ENCODE assay signal across 9 mouse cellular contexts in genomic region chr11:48838879-48839680, GRCm38 (mm10). TPM values are rescaled to one million over a fixed set of nuclear protein-coding genes. Genes with fewer than 3 reads are reported as not detected.
DNase-seq lines count a peak whose midpoint lies in the region; ATAC-seq and TF ChIP-seq lines count a peak whose summit lies in the region.
"Had no signal": no experiment of that assay in that cellular context is flagged by ENCODE, and none has a peak within 500 bp of the region (broad histone marks: within the 10 kb centered on the region; RNA-seq: fewer than 3 reads in every experiment).

No protein-coding gene starts in this region.

- H3K27ac ChIP-seq in heart, embryonic 14.5 days (replicated peaks in 1 of 2; ENCODE audit: control insufficient read depth in 1 of 2, insufficient read depth in 1 of 2, low read depth in 2 of 2, low read length in 2 of 2), result no peak overlapping the region
- H3K27ac ChIP-seq in forebrain, embryonic 13.5 days, result no peak overlapping the region
- H3K27ac ChIP-seq in liver, embryonic 15.5 days (replicated peaks), result no peak overlapping the region

- 78% methylated on average over 10 of the region's 10 CpGs for WGBS in heart, embryonic 14.5 days
- WGBS in forebrain, embryonic 13.5 days, result 63% methylated on average over 10 of the region's 10 CpGs
- whole genome bisulfite sequencing in liver, embryonic 15.5 days (ENCODE audit: insufficient replicate concordance), result 67% methylated on average over 10 of the region's 10 CpGs

- peak overlapping the region; percentile 76 for H3K4me2 ChIP-seq in heart, embryonic 14.5 days (ENCODE audit: low read length)
- peak overlapping the region; percentile 84 for H3K4me2 ChIP-seq in forebrain, embryonic 13.5 days
- peak overlapping the region; percentile 98; the same call in 1 of the 2 replicates for H3K4me2 ChIP-seq in liver, embryonic 15.5 days

- no peak for DNase-seq in heart, adult 9 months (ENCODE audit: low spot score in 2 of 2)
- DNase-seq in layer of hippocampus, adult 9-11 months, result no peak
- DNase-seq in urinary bladder, adult 18-20 months (ENCODE audit: low spot score in 2 of 2), result no peak
- DNase-seq in left cerebral cortex, adult 11 months (ENCODE audit: low spot score), result no peak
- DNase-seq: thymus, postnatal 36 days had no signal

- no peaks in the 10 kb centered on the region for H3K79me2 ChIP-seq in C2C12 (ENCODE audit: control insufficient read depth, insufficient read depth)

- no peaks in the 10 kb centered on the region for H3K36me3 ChIP-seq in heart, embryonic 14.5 days (ENCODE audit: control insufficient read depth, insufficient read depth, low read length)
- H3K36me3 ChIP-seq in C2C12 (ENCODE audit: control insufficient read depth, insufficient read depth), result no peaks in the 10 kb centered on the region
- H3K36me3 ChIP-seq in forebrain, embryonic 13.5 days (ENCODE audit: poor library complexity, severe bottlenecking), result no peaks in the 10 kb centered on the region
- H3K36me3 ChIP-seq in liver, embryonic 15.5 days (replicated peaks), result no peaks in the 10 kb centered on the region

- peaks cover 3 to 5% of the 10 kb centered on the region in 2 experiments for H3K4me1 ChIP-seq in heart, embryonic 14.5 days (ENCODE audit: control insufficient read depth in 2 of 2, insufficient read depth in 2 of 2, low read length in 2 of 2)
- H3K4me1 ChIP-seq in forebrain, embryonic 13.5 days, result peaks cover 12% of the 10 kb centered on the region
- peaks cover 29% of the 10 kb centered on the region for H3K4me1 ChIP-seq in liver, embryonic 15.5 days (replicated peaks)

- no peak for ATAC-seq in heart, embryonic 14.5 days (ENCODE audit: insufficient number of reproducible peaks, insufficient read depth, low FRiP score, low read depth)
- no peak for ATAC-seq in forebrain, embryonic 13.5 days
- no peak for ATAC-seq in liver, embryonic 15.5 days (ENCODE audit: insufficient read depth)

- H3K4me3 ChIP-seq in heart, embryonic 14.5 days (ENCODE audit: control insufficient read depth in 1 of 2, insufficient read depth in 1 of 2, low read depth in 1 of 2, low read length in 2 of 2), result peak overlapping the region in 1 of 2 experiments; percentile 76; a peak in 1 of 4 replicates
- peak overlapping the region; percentile 56 for H3K4me3 ChIP-seq in C2C12 (ENCODE audit: insufficient read depth, poor library complexity, severe bottlenecking)
- peak overlapping the region; percentile 88 for H3K4me3 ChIP-seq in forebrain, embryonic 13.5 days
- H3K4me3 ChIP-seq in liver, embryonic 15.5 days (replicated peaks), result no peak overlapping the region

- H3K9ac ChIP-seq in heart, embryonic 14.5 days (ENCODE audit: low read length), result no peak overlapping the region
- H3K9ac ChIP-seq in forebrain, embryonic 13.5 days, result no peak overlapping the region
- no peak overlapping the region for H3K9ac ChIP-seq in liver, embryonic 15.5 days

- no peaks in the 10 kb centered on the region for H3K9me3 ChIP-seq in heart, embryonic 14.5 days (ENCODE audit: control insufficient read depth, low read length)
- no peaks in the 10 kb centered on the region for H3K9me3 ChIP-seq in forebrain, embryonic 13.5 days (replicated peaks)
- no peaks in the 10 kb centered on the region for H3K9me3 ChIP-seq in liver, embryonic 15.5 days (replicated peaks)

- H3ac ChIP-seq in C2C12 (ENCODE audit: control insufficient read depth, insufficient read length, low read depth), result no peak overlapping the region

- no peaks in the 10 kb centered on the region for H3K79me3 ChIP-seq in C2C12 (ENCODE audit: low read depth)

- no peak for TF ChIP-seq CTCF in C2C12 (IDR thresholded peaks at IDR 0.05; ENCODE audit: control insufficient read depth, insufficient read depth, insufficient read length)

- H3K27me3 ChIP-seq in heart, embryonic 14.5 days (ENCODE audit: control insufficient read depth, insufficient read depth, low read length), result peaks cover 6% of the 10 kb centered on the region; the same call in 1 of the 2 replicates
- no peaks in the 10 kb centered on the region for H3K27me3 ChIP-seq in C2C12 (ENCODE audit: control insufficient read depth, insufficient read depth, insufficient read length)
- H3K27me3 ChIP-seq in forebrain, embryonic 13.5 days, result peaks cover 14% of the 10 kb centered on the region; the same call in 1 of the 2 replicates
- peaks cover 40% of the 10 kb centered on the region for H3K27me3 ChIP-seq in liver, embryonic 15.5 days

TF ChIP-seq in C2C12, 6 proteins besides CTCF, POLR2A, EP300 and RAD21:
- TF ChIP-seq FOSL1 (IDR thresholded peaks at IDR 0.05; ENCODE audit: insufficient read depth, low read length, poor library complexity, severe bottlenecking) (no peak), MYOG (IDR thresholded peaks at IDR 0.05; ENCODE audit: control insufficient read depth, extremely low read depth, insufficient read length) (no peak)

RNA-seq across cellular contexts. Expression of gene Gm12184, which starts 12.6 kb away (rescaled TPM):
- polyA plus RNA-seq in heart, embryonic 14.5 days (2014; fragmentation: Nextera tagmentation; extraction: Ambion mirVana), result 5.7 and 7.0 TPM in 2 replicates
- polyA plus RNA-seq in C2C12 (2012; fragmentation: generic; extraction: Trizol), result 8.0 TPM
- polyA plus RNA-seq in forebrain, embryonic 13.5 days (2015; fragmentation: Nextera tagmentation; extraction: Ambion mirVana), result 4.2 and 5.2 TPM in 2 replicates
- 1.4 and 2.1 TPM in 2 replicates for polyA plus RNA-seq in liver, embryonic 15.5 days (2015; fragmentation: Nextera tagmentation; extraction: Ambion mirVana)

RNA-seq across cellular contexts. Expression of gene Trim7, which starts 13.1 kb away (rescaled TPM):
- 1.4 and 1.5 TPM in 2 replicates for polyA plus RNA-seq in heart, embryonic 14.5 days (2014; fragmentation: Nextera tagmentation; extraction: Ambion mirVana)
- polyA plus RNA-seq in C2C12 (2012; fragmentation: generic; extraction: Trizol), result 1.9 TPM
- 0.71 and 0.80 TPM in 2 replicates for polyA plus RNA-seq in forebrain, embryonic 13.5 days (2015; fragmentation: Nextera tagmentation; extraction: Ambion mirVana)
- 0.09 and 0.21 TPM in 2 replicates for polyA plus RNA-seq in liver, embryonic 15.5 days (2015; fragmentation: Nextera tagmentation; extraction: Ambion mirVana)

RNA-seq across cellular contexts. Expression of gene Trim41, which starts 21.9 kb away (rescaled TPM):
- 3.2 and 3.8 TPM in 2 replicates for polyA plus RNA-seq in heart, embryonic 14.5 days (2014; fragmentation: Nextera tagmentation; extraction: Ambion mirVana)
- polyA plus RNA-seq in C2C12 (2012; fragmentation: generic; extraction: Trizol), result 24.4 TPM
- polyA plus RNA-seq in forebrain, embryonic 13.5 days (2015; fragmentation: Nextera tagmentation; extraction: Ambion mirVana), result 6.0 and 7.4 TPM in 2 replicates
- polyA plus RNA-seq in liver, embryonic 15.5 days (2015; fragmentation: Nextera tagmentation; extraction: Ambion mirVana), result 2.0 and 2.3 TPM in 2 replicates

RNA-seq across cellular contexts. Expression of gene Irgm1, which starts 32.4 kb away (rescaled TPM):
- 10.2 and 11.0 TPM in 2 replicates for polyA plus RNA-seq in heart, embryonic 14.5 days (2014; fragmentation: Nextera tagmentation; extraction: Ambion mirVana)
- 9.1 TPM for polyA plus RNA-seq in C2C12 (2012; fragmentation: generic; extraction: Trizol)
- polyA plus RNA-seq in forebrain, embryonic 13.5 days (2015; fragmentation: Nextera tagmentation; extraction: Ambion mirVana), result 1.6 and 1.9 TPM in 2 replicates
- polyA plus RNA-seq in liver, embryonic 15.5 days (2015; fragmentation: Nextera tagmentation; extraction: Ambion mirVana), result 19.2 and 20.4 TPM in 2 replicates

RNA-seq across cellular contexts. Expression of gene Rack1, which starts 38.9 kb away (rescaled TPM):
- polyA plus RNA-seq in heart, embryonic 14.5 days (2014; fragmentation: Nextera tagmentation; extraction: Ambion mirVana), result 462 and 512 TPM in 2 replicates
- polyA plus RNA-seq in C2C12 (2012; fragmentation: generic; extraction: Trizol), result 3,051 TPM
- polyA plus RNA-seq in forebrain, embryonic 13.5 days (2015; fragmentation: Nextera tagmentation; extraction: Ambion mirVana), result 585 and 587 TPM in 2 replicates
- polyA plus RNA-seq in liver, embryonic 15.5 days (2015; fragmentation: Nextera tagmentation; extraction: Ambion mirVana), result 438 and 439 TPM in 2 replicates
